Mouse (Mus musculus) heart, adult 8-10 months (tissue): ENCODE data around the gene Adk. TPM values are rescaled to one million over a fixed set of nuclear protein-coding genes. Genes with fewer than 3 reads are reported as not detected.
"Not testable (repeated sequence)": the region's sequence is repeated elsewhere in the genome, so short reads cannot be mapped to it uniquely, and the experiment has no call there.

Experiments used
- DNase-seq: peaks from one replicate; pipeline ENCODE4 v3.0.0; 2022; ENCODE audit warnings: low spot score
- total RNA-seq, 4 experiments: library from RNA; stranded (reverse); gene quantifications; 2 replicates each; pipeline ENCODE4 v1.2.4; 2022

Gene Adk
- total RNA-seq, 4 experiments from 2014 or later = 233 to 260 (median 250) TPM

DNA sequence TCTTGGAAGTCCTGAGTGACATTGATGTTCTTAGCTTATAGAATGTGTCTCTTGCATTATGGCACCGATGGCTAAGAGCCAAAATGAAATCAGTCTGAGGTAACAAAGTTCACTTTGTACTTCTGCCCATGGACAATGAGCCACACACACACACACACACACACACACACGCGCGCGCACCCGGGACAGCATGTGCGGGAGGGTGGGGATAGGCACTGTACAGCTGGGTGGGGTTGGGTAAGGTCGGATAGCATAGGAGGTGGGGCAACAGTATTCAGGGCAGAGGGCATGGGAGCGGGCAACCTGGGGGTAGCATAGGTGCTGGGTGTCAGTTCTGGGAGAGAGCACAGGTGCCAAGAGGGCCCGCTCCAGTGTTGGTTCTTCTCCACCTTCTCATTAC lies 432.3 kb downstream of the Adk start:
- DNase-seq = no peak

- no peak for DNase-seq
Measured at GRCm38 (mm10) chr14:21485961-21486520, 433.7 kb downstream of the Adk start.

GRCm38 (mm10) chr14:21487135-21487534 lies 434.8 kb downstream of the Adk start:
- not testable (repeated sequence) for DNase-seq

DNA sequence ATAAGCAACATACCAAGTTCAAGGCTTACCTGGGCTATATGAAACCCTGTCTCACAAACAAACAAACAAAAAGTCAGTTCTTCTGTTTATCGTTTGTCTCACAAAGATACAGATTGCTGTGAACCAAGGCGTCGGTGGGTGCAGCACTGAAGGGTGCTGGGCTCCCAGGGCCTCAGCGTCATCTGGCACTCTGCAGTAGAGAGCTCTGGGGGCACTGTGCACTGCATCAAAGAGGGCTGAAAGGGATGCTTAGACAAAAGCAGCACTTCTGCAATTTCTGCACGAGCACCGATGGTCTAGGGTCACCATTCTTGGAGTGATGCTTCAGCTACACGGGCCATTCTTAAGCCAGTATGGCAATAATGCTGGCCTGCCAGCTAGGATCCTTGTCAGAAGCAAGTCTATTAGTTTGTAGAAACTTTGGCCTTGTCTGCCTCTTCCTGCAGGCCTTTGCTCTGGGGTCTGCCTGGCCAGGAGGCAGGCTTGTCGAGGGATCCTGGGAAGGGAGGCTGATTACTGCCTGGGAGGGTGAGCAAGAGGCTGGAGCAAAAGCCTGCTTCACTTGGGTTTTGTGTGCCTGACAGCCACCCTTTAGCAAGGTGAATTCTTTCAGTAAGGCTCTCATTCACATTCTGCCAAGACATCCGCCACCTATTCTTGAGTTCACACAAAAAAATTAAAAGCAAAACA lies 436.2 kb downstream of the Adk start:
- not testable (repeated sequence) for DNase-seq

- DNase-seq = no peak
Measured at GRCm38 (mm10) chr14:21489116-21489485, 436.7 kb downstream of the Adk start.

- DNase-seq = no peak
Measured at GRCm38 (mm10) chr14:21490141-21490540, 437.8 kb downstream of the Adk start.

Other genes starting within 250 kb of the Adk start
- 1 to 10 TPM; 4.9 to 7.7 (median 5.6) TPM for gene Plau, start 215.9 kb upstream of the Adk start, total RNA-seq
- gene Vcl, start 123.2 kb upstream of the Adk start, total RNA-seq = 100 to 1,000 TPM in 3 of 4 experiments, 10 to 100 TPM in 1; 91.8 to 108 (median 105) TPM
- 10 to 100 TPM; 50.5 to 59.8 (median 57.0) TPM for gene Ap3m1, start 66 bp upstream of the Adk start, total RNA-seq